Mouse (Mus musculus): Measurements from ENCODE around the gene Tmem204. TPM values are rescaled to one million over a fixed set of nuclear protein-coding genes. Genes with fewer than 3 reads are reported as not detected.
"Not testable (repeated sequence)": the region's sequence is repeated elsewhere in the genome, so short reads cannot be mapped to it uniquely, and the experiment has no call there.

Gene Tmem204
- 29.8 and 32.5 TPM in 2 replicates for polyA plus RNA-seq (2015; fragmentation: Nextera tagmentation; extraction: Ambion mirVana)

GRCm38 (mm10) chr17:25083444-25083931 lies at the start of gene Tmem204:
Gene Tmem204, minus strand, starts transcription at chr17:25083591.
- WGBS, result 21% methylated on average over 7 of the region's 7 CpGs
- Histone ChIP-seq H3K4me2 (replicated peaks) (peak within 1 kb of the TSS; percentile 21), H3K4me1 (peaks cover 70% of the 10 kb centered on the region), H3K9ac (0 out of 2 replicates have a peak within 1 kb of the TSS, but pooled peaks have one; percentile 2), H3K36me3 (peaks cover 10% of the 10 kb centered on the region; the same call in 1 of the 2 replicates), H3K27ac (replicated peaks) (peak within 1 kb of the TSS; percentile 97), H3K4me3 (replicated peaks) (no peak within 1 kb of the TSS), H3K27me3 (no peaks in the 10 kb centered on the region), H3K9me3 (replicated peaks) (no peaks in the 10 kb centered on the region)
- peak; percentile 91 for ATAC-seq (ENCODE audit: insufficient number of reproducible peaks, low FRiP score, low TSS enrichment, low read depth)

- no peak overlapping the region for H3K27ac ChIP-seq (replicated peaks)
- H3K4me1 ChIP-seq, result peaks cover 15% of the 10 kb centered on the region
- H3K9ac ChIP-seq, result no peak overlapping the region
- no peak overlapping the region for H3K4me3 ChIP-seq (replicated peaks)
- H3K36me3 ChIP-seq, result no peaks in the 10 kb centered on the region
- no peak overlapping the region for H3K4me2 ChIP-seq (replicated peaks)
- 86% methylated on average over 1 of the region's 1 CpGs for WGBS
- no peaks in the 10 kb centered on the region for H3K9me3 ChIP-seq (replicated peaks)
- no peak for ATAC-seq (ENCODE audit: insufficient number of reproducible peaks, low FRiP score, low TSS enrichment, low read depth)
- H3K27me3 ChIP-seq, result no peaks in the 10 kb centered on the region
Observed at GRCm38 (mm10) chr17:25130060-25130459, 46.7 kb upstream of the Tmem204 start.

GRCm38 (mm10) chr17:25127681-25128080 lies 44.3 kb upstream of the Tmem204 start:
- Histone ChIP-seq H3K9me3 (replicated peaks) (no peaks in the 10 kb centered on the region), H3K27ac (replicated peaks) (no peak overlapping the region), H3K27me3 (no peaks in the 10 kb centered on the region; the same call in 1 of the 2 replicates), H3K4me3 (replicated peaks) (no peak overlapping the region), H3K4me1 (no peaks in the 10 kb centered on the region), H3K36me3 (no peaks in the 10 kb centered on the region), H3K4me2 (replicated peaks) (no peak overlapping the region), H3K9ac (no peak overlapping the region)
- WGBS, result 74% methylated on average over 9 of the region's 9 CpGs
- no peak for ATAC-seq (ENCODE audit: insufficient number of reproducible peaks, low FRiP score, low TSS enrichment, low read depth)

- 64% methylated on average over 8 of the region's 8 CpGs for WGBS
- H3K27me3 ChIP-seq, result no peaks in the 10 kb centered on the region; the same call in 1 of the 2 replicates
- H3K36me3 ChIP-seq, result no peaks in the 10 kb centered on the region
- H3K4me3 ChIP-seq (replicated peaks), result no peak overlapping the region
- no peak overlapping the region for H3K4me2 ChIP-seq (replicated peaks)
- no peaks in the 10 kb centered on the region for H3K4me1 ChIP-seq
- H3K9ac ChIP-seq, result no peak overlapping the region
- no peaks in the 10 kb centered on the region for H3K9me3 ChIP-seq (replicated peaks)
- H3K27ac ChIP-seq (replicated peaks), result no peak overlapping the region
- no peak for ATAC-seq (ENCODE audit: insufficient number of reproducible peaks, low FRiP score, low TSS enrichment, low read depth)
Observed at GRCm38 (mm10) chr17:25127079-25127478, 43.7 kb upstream of the Tmem204 start.

GRCm38 (mm10) chr17:25125442-25126060 lies 42.2 kb upstream of the Tmem204 start:
- ATAC-seq (ENCODE audit: insufficient number of reproducible peaks, low FRiP score, low TSS enrichment, low read depth); H3K4me3 ChIP-seq (replicated peaks); H3K27me3 ChIP-seq; H3K9me3 ChIP-seq (replicated peaks); H3K27ac ChIP-seq (replicated peaks); H3K36me3 ChIP-seq; H3K4me2 ChIP-seq (replicated peaks); H3K9ac ChIP-seq; H3K4me1 ChIP-seq: not testable (repeated sequence)
- 68% methylated on average over 3 of the region's 3 CpGs for WGBS

- no peak overlapping the region for H3K27ac ChIP-seq (replicated peaks)
- no peaks in the 10 kb centered on the region; the same call in 1 of the 2 replicates for H3K27me3 ChIP-seq
- H3K36me3 ChIP-seq, result no peaks in the 10 kb centered on the region
- 33% methylated on average over 7 of the region's 7 CpGs for WGBS
- ATAC-seq (ENCODE audit: insufficient number of reproducible peaks, low FRiP score, low TSS enrichment, low read depth), result no peak
- no peak overlapping the region for H3K9ac ChIP-seq
- no peak overlapping the region for H3K4me2 ChIP-seq (replicated peaks)
- H3K4me3 ChIP-seq (replicated peaks), result no peak overlapping the region
- no peaks in the 10 kb centered on the region for H3K9me3 ChIP-seq (replicated peaks)
- 0 out of 2 replicates have a peak, but pooled peaks cover 3% of the 10 kb centered on the region for H3K4me1 ChIP-seq
Observed at GRCm38 (mm10) chr17:25123979-25124378, 40.6 kb upstream of the Tmem204 start.

GRCm38 (mm10) chr17:25120406-25120805 lies 37.0 kb upstream of the Tmem204 start, which contains the start of gene Ptx4:
Gene Ptx4, plus strand, starts transcription at chr17:25120760.
- no peaks in the 10 kb centered on the region for H3K36me3 ChIP-seq
- WGBS, result 11% methylated on average over 3 of the region's 3 CpGs
- no peak within 1 kb of the TSS for H3K9ac ChIP-seq
- no peak for ATAC-seq (ENCODE audit: insufficient number of reproducible peaks, low FRiP score, low TSS enrichment, low read depth)
- no peak within 1 kb of the TSS for H3K27ac ChIP-seq (replicated peaks)
- peaks cover 10% of the 10 kb centered on the region; the same call in 1 of the 2 replicates for H3K4me1 ChIP-seq
- H3K4me3 ChIP-seq (replicated peaks), result no peak within 1 kb of the TSS
- no peaks in the 10 kb centered on the region for H3K9me3 ChIP-seq (replicated peaks)
- H3K27me3 ChIP-seq, result no peaks in the 10 kb centered on the region; the same call in 1 of the 2 replicates
- H3K4me2 ChIP-seq (replicated peaks), result no peak within 1 kb of the TSS

GRCm38 (mm10) chr17:25117263-25117662 lies 33.9 kb upstream of the Tmem204 start:
- H3K27me3 ChIP-seq, result no peaks in the 10 kb centered on the region
- H3K36me3 ChIP-seq, result peaks cover 14% of the 10 kb centered on the region
- H3K27ac ChIP-seq (replicated peaks), result no peak overlapping the region
- H3K9ac ChIP-seq, result no peak overlapping the region
- no peak overlapping the region for H3K4me3 ChIP-seq (replicated peaks)
- H3K4me1 ChIP-seq, result peaks cover 17% of the 10 kb centered on the region
- WGBS, result 38% methylated on average over 4 of the region's 4 CpGs
- ATAC-seq (ENCODE audit: insufficient number of reproducible peaks, low FRiP score, low TSS enrichment, low read depth), result no peak
- no peak overlapping the region for H3K4me2 ChIP-seq (replicated peaks)
- H3K9me3 ChIP-seq (replicated peaks), result no peaks in the 10 kb centered on the region

- no peaks in the 10 kb centered on the region for H3K9me3 ChIP-seq (replicated peaks)
- peak; percentile 89 for ATAC-seq (ENCODE audit: insufficient number of reproducible peaks, low FRiP score, low TSS enrichment, low read depth)
Observed at GRCm38 (mm10) chr17:25115664-25116432, 32.5 kb upstream of the Tmem204 start, which contains the start of gene Telo2. Gene Telo2, minus strand, starts transcription at chr17:25115967.

GRCm38 (mm10) chr17:25114908-25115645 lies 31.7 kb upstream of the Tmem204 start:
- Histone ChIP-seq H3K9ac (peak overlapping the region; percentile 65), H3K4me1 (peaks cover 14% of the 10 kb centered on the region), H3K36me3 (peaks cover 29% of the 10 kb centered on the region), H3K9me3 (replicated peaks) (no peaks in the 10 kb centered on the region), H3K4me2 (replicated peaks) (peak overlapping the region; percentile 94), H3K4me3 (replicated peaks) (peak overlapping the region; percentile 67), H3K27me3 (no peaks in the 10 kb centered on the region), H3K27ac (replicated peaks) (peak overlapping the region; percentile 95)
- WGBS, result 8% methylated on average over 23 of the region's 23 CpGs
- peak; percentile 53 for ATAC-seq (ENCODE audit: insufficient number of reproducible peaks, low FRiP score, low TSS enrichment, low read depth)

More at GRCm38 (mm10) chr17:25115664-25116432, 32.5 kb upstream of the Tmem204 start, which contains the start of gene Telo2:
- H3K9ac ChIP-seq, result peak within 1 kb of the TSS; percentile 65
- H3K4me3 ChIP-seq (replicated peaks), result peak within 1 kb of the TSS; percentile 67
- 4% methylated on average over 40 of the region's 40 CpGs for WGBS
- peak within 1 kb of the TSS; percentile 94 for H3K4me2 ChIP-seq (replicated peaks)
- peaks cover 22% of the 10 kb centered on the region for H3K36me3 ChIP-seq
- H3K4me1 ChIP-seq, result peaks cover 17% of the 10 kb centered on the region
- H3K27me3 ChIP-seq, result no peaks in the 10 kb centered on the region
- H3K27ac ChIP-seq (replicated peaks), result peak within 1 kb of the TSS; percentile 95

- Histone ChIP-seq H3K27ac (replicated peaks) (no peak overlapping the region), H3K36me3 (peaks cover 52% of the 10 kb centered on the region), H3K4me2 (replicated peaks) (no peak overlapping the region), H3K9me3 (replicated peaks) (no peaks in the 10 kb centered on the region), H3K4me1 (peaks cover 14% of the 10 kb centered on the region), H3K9ac (no peak overlapping the region), H3K27me3 (no peaks in the 10 kb centered on the region), H3K4me3 (replicated peaks) (no peak overlapping the region)
- no peak for ATAC-seq (ENCODE audit: insufficient number of reproducible peaks, low FRiP score, low TSS enrichment, low read depth)
- 61% methylated on average over 3 of the region's 3 CpGs for WGBS
Observed at GRCm38 (mm10) chr17:25112423-25112810, 29.0 kb upstream of the Tmem204 start.

All from embryonic facial prominence, embryonic 15.5 days (tissue).